Mouse (Mus musculus) c-Kit-negative CD71-positive TER-119-positive erythroid progenitor cells, embryonic 14.5 days (primary cell): ENCODE measurements at regions not wholly inside any gene's neighbourhood (a gene's known extent, or its start where the extent isn't known, plus 50 kb on each side); places are given as distances from the start of the nearest gene placed in this dataset.

ENCODE experiments used
- DNase-seq: peaks from one replicate; pipeline ENCODE4 v3.0.0-alpha.2; 2013; ENCODE audit warnings: low read depth, low spot score

DNA sequence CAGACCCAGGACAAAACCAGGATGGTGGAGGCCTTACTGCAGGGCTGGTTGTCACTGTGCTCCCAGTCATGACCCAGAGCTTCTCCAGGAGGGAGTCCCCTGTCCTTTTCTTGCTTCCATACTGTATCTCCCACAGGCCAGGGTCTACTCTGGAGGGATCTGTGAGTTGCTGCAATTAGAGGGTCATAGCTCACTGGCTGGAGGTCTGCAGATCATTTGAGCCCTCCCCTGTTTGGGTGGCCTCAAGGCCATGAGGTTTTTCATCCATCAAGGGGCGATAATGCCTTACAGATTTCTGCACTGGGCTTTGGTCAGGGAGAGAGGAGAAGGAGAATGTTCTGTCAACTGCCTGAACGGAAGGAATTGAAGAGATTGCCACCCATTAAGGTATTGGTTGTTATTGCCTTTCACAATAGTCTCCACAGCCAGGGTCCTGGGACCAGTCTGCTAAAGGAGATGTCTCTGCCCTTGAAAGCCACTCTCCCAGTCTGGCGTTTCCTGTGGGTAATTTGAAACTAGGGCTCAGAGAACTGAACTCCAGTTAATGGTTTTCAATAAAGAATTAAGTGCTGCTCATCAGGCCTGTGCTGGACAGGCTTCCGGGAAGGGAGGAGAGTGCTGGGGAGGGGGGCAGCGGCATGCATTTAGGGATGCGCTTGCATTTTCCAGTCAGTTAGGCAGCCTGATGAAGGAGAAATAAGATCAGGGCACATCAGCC is 147.4 kb downstream of the Dmrta2 start:
- no peak for DNase-seq

GRCm38 (mm10) chr4:110127941-110128520 is 150.2 kb downstream of the Dmrta2 start:
- DNase-seq: no peak

GRCm38 (mm10) chr4:110128918-110129317 is 151.1 kb downstream of the Dmrta2 start:
- DNase-seq: no peak

DNA sequence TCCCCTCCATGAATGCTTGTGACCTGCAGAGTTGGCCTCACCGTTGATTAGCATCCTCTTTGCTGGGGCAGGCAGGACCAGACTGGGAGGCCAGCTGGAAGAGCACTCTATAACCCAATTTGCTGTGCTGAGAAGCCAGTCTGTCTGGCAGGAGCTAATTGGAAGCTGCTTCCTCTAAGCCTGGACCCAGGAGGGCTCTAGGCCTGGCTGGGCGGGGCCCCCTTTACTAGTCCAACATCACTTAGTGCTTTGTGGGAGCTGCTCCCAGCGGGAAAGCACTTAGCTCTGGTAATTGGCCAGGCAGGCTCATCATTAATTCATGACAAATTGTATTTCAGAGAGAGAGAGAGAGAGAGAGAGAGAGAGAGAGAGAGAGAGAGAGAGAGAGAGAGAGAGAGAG is 151.7 kb downstream of the Dmrta2 start:
- DNase-seq: no peak

DNA sequence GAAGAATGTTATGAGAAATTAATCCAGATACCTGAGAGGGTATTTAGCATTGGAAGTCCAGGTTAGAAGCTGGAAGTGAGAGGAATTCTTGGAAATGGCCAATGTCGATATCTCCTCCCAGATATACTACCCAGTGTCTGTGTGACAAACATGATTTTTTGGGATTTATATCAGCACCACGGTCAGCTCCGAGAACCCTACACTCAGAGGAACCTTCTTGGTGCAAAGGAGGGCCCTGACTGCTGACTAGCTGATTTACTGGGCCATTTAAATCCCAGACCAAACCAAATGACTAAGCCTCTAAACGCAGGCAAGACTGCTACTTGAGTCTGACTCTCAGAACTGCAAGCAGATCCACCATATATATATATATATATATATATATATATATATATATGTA is 154.2 kb downstream of the Dmrta2 start:
- DNase-seq: no peak

- DNase-seq: no peak
Measured at GRCm38 (mm10) chr4:110134036-110134435, 156.2 kb downstream of the Dmrta2 start.

DNA sequence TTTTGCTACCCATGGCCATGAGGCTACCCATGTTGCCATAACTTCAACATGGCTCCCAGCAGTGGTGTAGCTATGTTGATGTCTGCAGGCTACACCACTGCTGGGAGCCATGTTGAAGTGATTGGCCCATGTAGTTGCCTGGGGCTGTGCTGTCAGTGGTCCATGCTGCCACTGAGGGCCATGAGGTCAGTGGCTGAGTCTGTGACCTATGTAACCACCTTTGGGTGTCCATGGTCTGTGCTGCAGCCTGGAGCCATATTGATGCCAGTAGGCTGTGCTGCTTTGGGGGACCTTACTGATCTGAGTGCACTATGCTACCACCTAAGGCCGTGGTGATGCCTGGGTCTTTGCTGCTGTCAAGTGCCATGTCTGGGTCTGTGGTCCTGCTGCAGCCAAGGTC is 167.4 kb downstream of the Dmrta2 start:
- no peak for DNase-seq

GRCm38 (mm10) chr4:110152103-110152946 is 174.5 kb downstream of the Dmrta2 start:
- DNase-seq: no peak
